Mouse (Mus musculus) layer of hippocampus, adult 2 months (tissue): ENCODE data around the gene Gm49630. TPM values are rescaled to one million over a fixed set of nuclear protein-coding genes. Genes with fewer than 3 reads are reported as not detected.
"Not testable (repeated sequence)": the region's sequence is repeated elsewhere in the genome, so short reads cannot be mapped to it uniquely, and the experiment has no call there.

ENCODE experiments used
- DNase-seq, 2 experiments: peaks; one replicate each; pipeline ENCODE4 v3.0.0; 2022; ENCODE audit warnings: low spot score in 2 of 2
- H3K27ac ChIP-seq: fragments of 200-600 bp; 2 replicates; pipeline ENCODE4 v1.8.1; 2022
- H3K4me3 ChIP-seq: fragments of 200-600 bp; 2 replicates; pipeline ENCODE4 v1.8.1; 2022; ENCODE audit warnings: mild to moderate bottlenecking
- total RNA-seq, 2 experiments: library from RNA; stranded (reverse); gene quantifications; 2 replicates each; pipeline ENCODE4 v1.2.3; 2021

Gene Gm49630
- total RNA-seq, 2 experiments from 2014 or later, result not detected

DNA sequence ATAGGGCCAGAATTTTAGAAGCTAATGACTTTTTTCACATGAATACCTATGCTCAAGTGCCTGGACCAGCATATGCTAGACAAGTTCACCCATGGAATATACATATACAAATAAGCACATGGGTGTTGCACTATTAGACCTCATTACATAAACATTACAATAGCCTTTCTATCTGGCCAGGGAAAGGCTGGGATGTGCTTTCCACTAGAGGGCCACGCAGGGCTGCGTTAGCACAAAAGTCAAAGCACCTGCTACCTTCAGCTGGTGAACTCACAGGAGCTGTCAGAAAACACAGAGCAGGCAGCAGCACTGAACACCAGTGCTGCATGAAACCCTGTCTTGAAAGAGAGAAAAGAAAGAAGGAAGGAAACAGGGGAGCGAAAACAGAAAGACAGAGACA is 6.1 kb upstream of the Gm49630 start:
- not testable (repeated sequence) for H3K4me3 ChIP-seq, H3K27ac ChIP-seq, DNase-seq

- H3K4me3 ChIP-seq, DNase-seq, H3K27ac ChIP-seq: not testable (repeated sequence)
Observed at GRCm38 (mm10) chr17:7376951-7377700, 5.3 kb upstream of the Gm49630 start.

DNA sequence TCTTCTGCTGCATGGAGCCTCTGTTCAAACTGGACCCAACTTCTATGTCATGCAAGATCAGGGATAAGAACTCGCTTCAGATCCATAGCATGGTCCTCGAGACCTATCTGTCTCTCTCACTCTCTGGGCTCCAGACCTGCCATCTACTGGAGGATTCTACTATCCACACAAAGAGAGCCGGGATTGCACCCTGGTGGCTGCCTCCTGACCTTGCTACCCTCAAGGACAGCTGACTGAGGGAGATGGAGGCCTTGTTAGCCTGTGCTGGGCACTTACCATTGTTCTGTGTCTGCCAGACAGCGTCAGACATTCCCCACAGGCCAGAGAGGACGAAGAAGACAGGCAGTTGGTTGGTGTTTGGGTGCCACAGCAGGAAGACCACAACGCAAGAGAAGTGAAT is 2.4 kb downstream of the Gm49630 start:
- H3K4me3 ChIP-seq, H3K27ac ChIP-seq, DNase-seq: not testable (repeated sequence)

DNA sequence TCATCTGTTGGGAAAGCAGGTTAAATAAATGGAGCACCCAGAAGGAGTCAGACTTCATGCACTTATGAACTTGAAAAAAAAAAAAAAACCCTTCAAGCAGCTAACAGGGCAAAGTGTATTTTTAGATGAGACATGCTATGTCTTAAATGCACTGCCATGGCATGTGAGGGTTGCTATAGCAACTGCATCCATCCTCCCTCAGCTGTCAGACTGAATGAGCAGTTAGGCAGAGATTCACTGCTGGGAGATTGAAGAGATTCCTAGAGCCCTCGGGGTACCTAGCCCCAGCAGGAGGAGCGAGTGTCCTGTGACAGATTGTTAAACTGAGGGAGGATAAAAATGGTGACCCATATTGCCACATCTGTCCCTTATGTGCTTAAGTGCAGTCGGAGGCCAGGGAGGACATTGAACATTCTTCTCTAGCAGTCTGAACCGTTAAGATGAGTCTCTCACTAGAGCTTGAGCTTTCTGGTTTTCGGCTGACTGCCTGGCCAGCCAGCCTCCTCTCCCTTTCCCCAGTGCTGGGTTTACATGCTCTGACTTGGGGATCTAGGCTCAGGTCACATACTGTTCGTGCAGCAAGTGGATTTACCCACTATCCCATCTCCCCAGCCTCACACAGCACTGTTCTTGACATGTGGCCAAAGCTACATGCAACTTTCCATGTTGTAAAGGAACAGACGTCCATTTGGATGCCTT is 5.0 kb downstream of the Gm49630 start:
- H3K27ac ChIP-seq, H3K4me3 ChIP-seq: not testable (repeated sequence)
- DNase-seq, result peak in 1 of 2 experiments; percentile 16

DNA sequence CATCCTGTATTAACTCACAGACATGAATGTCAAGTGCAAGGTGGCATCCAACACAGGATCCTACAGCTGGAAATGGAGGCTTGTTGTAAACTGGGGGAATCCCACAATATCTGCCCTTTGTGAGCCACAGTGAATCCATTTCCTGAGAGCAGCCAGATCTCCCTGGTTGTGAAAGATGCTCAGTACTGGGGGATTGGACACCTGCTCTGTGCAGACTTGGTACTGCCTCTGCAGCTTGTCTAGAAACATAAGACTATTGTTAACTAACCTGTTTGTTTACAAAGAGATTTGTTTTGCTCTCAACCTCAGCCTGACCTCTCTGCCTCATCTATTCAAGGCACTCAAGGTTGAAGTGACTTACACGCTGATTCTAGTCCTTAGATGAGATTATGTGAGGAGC is 5.5 kb downstream of the Gm49630 start:
- DNase-seq, H3K27ac ChIP-seq, H3K4me3 ChIP-seq: not testable (repeated sequence)

GRCm38 (mm10) chr17:7365615-7366014 is 6.2 kb downstream of the Gm49630 start:
- not testable (repeated sequence) for H3K27ac ChIP-seq, DNase-seq, H3K4me3 ChIP-seq

GRCm38 (mm10) chr17:7360749-7361465 is 10.9 kb downstream of the Gm49630 start:
- H3K27ac ChIP-seq, DNase-seq, H3K4me3 ChIP-seq: not testable (repeated sequence)

- not testable (repeated sequence) for H3K4me3 ChIP-seq, DNase-seq, H3K27ac ChIP-seq
Observed at GRCm38 (mm10) chr17:7359806-7360205, 12.0 kb downstream of the Gm49630 start.

GRCm38 (mm10) chr17:7352596-7352995 is 19.2 kb downstream of the Gm49630 start, which contains the start of gene Ttll2:
Ttll2 (minus strand) TSS chr17:7352696.
- DNase-seq, H3K27ac ChIP-seq, H3K4me3 ChIP-seq: not testable (repeated sequence)

DNA sequence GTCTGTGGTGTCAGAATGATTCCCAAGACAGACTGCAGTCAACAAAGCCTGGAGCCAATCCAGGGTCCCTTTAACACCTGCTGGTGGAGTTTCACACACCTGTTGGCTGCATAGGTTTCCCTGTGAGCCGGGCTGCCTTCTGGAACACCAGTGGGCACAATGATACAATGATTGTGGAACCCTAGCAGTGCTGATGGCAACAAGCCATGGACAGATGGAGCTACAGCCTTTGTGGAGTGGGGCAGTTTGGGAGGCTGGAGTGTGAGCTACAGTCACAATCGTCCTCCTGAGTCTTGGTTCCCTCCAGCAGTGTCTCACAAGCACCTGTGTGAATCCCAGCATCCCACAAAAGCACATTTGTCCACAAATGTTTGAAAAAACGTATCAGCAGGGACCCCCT is 23.0 kb downstream of the Gm49630 start:
- H3K27ac ChIP-seq, H3K4me3 ChIP-seq: not testable (repeated sequence)
- DNase-seq, result peak in 1 of 2 experiments; percentile 18

DNA sequence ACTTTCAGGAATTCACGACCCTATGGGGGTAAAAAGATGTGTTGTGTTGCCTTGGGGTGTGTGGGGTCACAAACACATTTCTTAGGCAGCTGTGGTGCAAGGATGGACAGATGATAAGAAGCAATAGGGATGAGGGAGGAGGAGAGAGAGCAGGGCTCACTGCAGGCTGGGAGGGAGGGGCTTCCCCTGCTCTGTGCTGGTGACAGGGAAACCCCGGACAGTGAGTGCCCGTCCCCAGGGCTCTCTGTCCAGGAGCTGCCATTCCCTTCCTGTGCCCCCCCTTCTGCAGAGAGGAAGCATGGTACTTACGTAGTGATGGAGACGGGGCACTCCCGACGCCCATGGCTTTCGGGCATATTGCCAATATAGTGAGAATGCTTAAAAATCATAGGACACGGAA is 34.4 kb downstream of the Gm49630 start:
- H3K27ac ChIP-seq, result not testable (repeated sequence)
- peak in 1 of 2 experiments; percentile 4 for DNase-seq

GRCm38 (mm10) chr17:7332745-7333144 is 39.0 kb downstream of the Gm49630 start:
- H3K4me3 ChIP-seq, H3K27ac ChIP-seq, DNase-seq: not testable (repeated sequence)

More for the DNA sequence above, 34.4 kb downstream of the Gm49630 start:
- not testable (repeated sequence) for H3K4me3 ChIP-seq

- H3K27ac ChIP-seq, DNase-seq, H3K4me3 ChIP-seq: not testable (repeated sequence)
Observed at GRCm38 (mm10) chr17:7326415-7326814, 45.4 kb downstream of the Gm49630 start.

DNA sequence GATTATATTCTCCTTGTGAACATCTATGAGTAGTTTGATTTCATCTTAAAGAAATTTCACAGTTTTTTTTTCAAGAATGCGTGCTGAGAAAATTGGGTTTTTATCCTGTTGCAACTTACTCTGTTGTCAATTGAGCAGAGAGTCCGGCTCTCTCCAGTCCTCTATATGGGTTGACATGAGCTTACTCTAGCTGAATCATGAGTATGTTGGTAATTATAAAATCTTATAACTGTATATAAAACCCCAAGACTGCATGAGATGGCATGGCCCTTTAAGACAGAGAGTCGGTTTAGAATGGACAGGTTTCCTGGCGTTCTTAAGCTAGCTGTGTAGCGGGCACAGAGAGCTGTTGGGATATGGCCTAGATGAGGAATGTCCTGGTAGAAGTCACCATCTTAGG is 47.4 kb downstream of the Gm49630 start, which contains the start of gene Tcp10a:
Gene Tcp10a (plus strand): TSS at position 301 of the 400 bp plus-strand sequence.
- H3K4me3 ChIP-seq, DNase-seq, H3K27ac ChIP-seq: not testable (repeated sequence)

GRCm38 (mm10) chr17:7319789-7320188 is 52.0 kb downstream of the Gm49630 start:
- not testable (repeated sequence) for H3K4me3 ChIP-seq, H3K27ac ChIP-seq, DNase-seq

- H3K27ac ChIP-seq, H3K4me3 ChIP-seq, DNase-seq: not testable (repeated sequence)
Observed at GRCm38 (mm10) chr17:7315693-7316382, 55.9 kb downstream of the Gm49630 start.
